ENCODE assay signal across 14 mouse cellular contexts in the genomic region with DNA sequence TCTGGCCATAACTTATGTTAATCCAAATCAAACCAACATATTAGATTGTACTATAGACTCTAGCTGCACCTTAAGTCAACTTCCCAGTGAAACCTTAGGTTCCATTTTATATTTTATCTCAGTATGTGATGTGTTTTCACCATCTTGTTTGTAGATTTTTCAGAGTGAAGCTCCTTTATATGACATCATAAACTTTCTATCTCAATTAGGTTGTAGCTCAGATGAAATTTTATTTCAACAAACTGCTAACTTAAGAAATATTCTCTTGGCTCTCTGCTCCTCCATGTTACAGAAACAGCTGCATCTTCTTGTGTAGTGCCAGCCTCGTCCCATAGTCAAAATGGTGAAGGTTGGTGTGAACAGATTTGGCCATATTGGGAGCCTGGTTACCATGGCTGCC.
DNase-seq lines count a peak whose midpoint lies in the region; ATAC-seq lines count a peak whose summit lies in the region.
"Had no signal": no experiment of that assay in that cellular context is flagged by ENCODE, and none has a peak within 500 bp of the region (broad histone marks: within the 10 kb centered on the region; RNA-seq: fewer than 3 reads in every experiment).

No protein-coding gene starts in this region.

- DNase-seq in embryonic facial prominence, embryonic 11.5 days (ENCODE audit: low spot score): peak; percentile 41
- DNase-seq in embryonic facial prominence, embryonic 10.5 days (ENCODE audit: low spot score): no peak
- DNase-seq in neural tube, embryonic 11.5 days (ENCODE audit: low spot score): peak; percentile 26
- no peak for DNase-seq in neural tube, embryonic 10.5 days (ENCODE audit: extremely low spot score, low spot score)
- DNase-seq in c-Kit-positive CD71-positive TER-119-negative erythroid progenitor cells, embryonic 14.5 days (ENCODE audit: low read depth): peak; percentile 21
- peak; percentile 41 for DNase-seq in splenic B cell, adult 2 months (ENCODE audit: low read depth, low spot score)
- no peak for DNase-seq in layer of hippocampus, adult 8-10 months (ENCODE audit: low spot score in 2 of 2)
- DNase-seq in spleen, adult 12 weeks (ENCODE audit: low spot score): no peak
- DNase-seq: layer of hippocampus, adult 9-11 months had no signal

- no peak overlapping the region for H3K4me3 ChIP-seq in embryonic facial prominence, embryonic 11.5 days (ENCODE audit: low read depth, low read length)
- no peak overlapping the region for H3K4me3 ChIP-seq in embryonic facial prominence, embryonic 10.5 days
- H3K4me3 ChIP-seq in neural tube, embryonic 11.5 days (ENCODE audit: low read depth, low read length): no peak overlapping the region
- H3K4me3 ChIP-seq: embryonic facial prominence, embryonic 12.5 days; heart, embryonic 13.5 days; midbrain, embryonic 10.5 days; stomach, embryonic 15.5 days had no signal

- no peaks in the 10 kb centered on the region for H3K27me3 ChIP-seq in embryonic facial prominence, embryonic 11.5 days (ENCODE audit: control insufficient read depth, insufficient read depth, low read length)
- H3K27me3 ChIP-seq in embryonic facial prominence, embryonic 10.5 days (replicated peaks; ENCODE audit: low read depth, poor library complexity, severe bottlenecking): no peaks in the 10 kb centered on the region
- H3K27me3 ChIP-seq in neural tube, embryonic 11.5 days (ENCODE audit: control insufficient read depth, insufficient read depth, low read length): no peaks in the 10 kb centered on the region
- H3K27me3 ChIP-seq in splenic B cell, adult 2 months (ENCODE audit: control insufficient read depth, insufficient read depth, low read length, poor library complexity, severe bottlenecking): no peaks in the 10 kb centered on the region
- H3K27me3 ChIP-seq: embryonic facial prominence, embryonic 12.5 days; heart, embryonic 13.5 days; stomach, embryonic 15.5 days had no signal

- no peak for ATAC-seq in embryonic facial prominence, embryonic 11.5 days (replicated peaks; ENCODE audit: insufficient number of reproducible peaks, low FRiP score, low TSS enrichment, low read depth)
- no peak for ATAC-seq in neural tube, embryonic 11.5 days (ENCODE audit: insufficient read depth, low FRiP score, low TSS enrichment)

- no peaks in the 10 kb centered on the region for H3K36me3 ChIP-seq in embryonic facial prominence, embryonic 11.5 days (replicated peaks; ENCODE audit: control insufficient read depth, insufficient read depth, low read depth, low read length)
- H3K36me3 ChIP-seq in embryonic facial prominence, embryonic 10.5 days (replicated peaks): no peaks in the 10 kb centered on the region
- no peaks in the 10 kb centered on the region for H3K36me3 ChIP-seq in neural tube, embryonic 11.5 days (ENCODE audit: control insufficient read depth, insufficient read depth, low read length)
- H3K36me3 ChIP-seq in splenic B cell, adult 2 months (ENCODE audit: control insufficient read depth, insufficient read depth, low read length, poor library complexity, severe bottlenecking): no peaks in the 10 kb centered on the region
- H3K36me3 ChIP-seq: embryonic facial prominence, embryonic 12.5 days; heart, embryonic 13.5 days; midbrain, embryonic 10.5 days; stomach, embryonic 15.5 days had no signal

- no peak overlapping the region for H3K27ac ChIP-seq in embryonic facial prominence, embryonic 11.5 days (replicated peaks; ENCODE audit: low read depth, low read length)
- no peak overlapping the region for H3K27ac ChIP-seq in embryonic facial prominence, embryonic 10.5 days (replicated peaks)
- no peak overlapping the region for H3K27ac ChIP-seq in neural tube, embryonic 11.5 days (ENCODE audit: low read depth, low read length)
- H3K27ac ChIP-seq: embryonic facial prominence, embryonic 12.5 days; heart, embryonic 13.5 days; midbrain, embryonic 10.5 days; stomach, embryonic 15.5 days had no signal

- H3K4me1 ChIP-seq in embryonic facial prominence, embryonic 11.5 days (ENCODE audit: control insufficient read depth, insufficient read depth, low read length): no peaks in the 10 kb centered on the region
- no peaks in the 10 kb centered on the region for H3K4me1 ChIP-seq in embryonic facial prominence, embryonic 10.5 days
- H3K4me1 ChIP-seq in neural tube, embryonic 11.5 days (ENCODE audit: control insufficient read depth, insufficient read depth, low read length): no peaks in the 10 kb centered on the region
- H3K4me1 ChIP-seq: embryonic facial prominence, embryonic 12.5 days; heart, embryonic 13.5 days; midbrain, embryonic 10.5 days; stomach, embryonic 15.5 days had no signal

- no peak overlapping the region for H3K9ac ChIP-seq in embryonic facial prominence, embryonic 11.5 days (replicated peaks; ENCODE audit: low read length)
- H3K9ac ChIP-seq in neural tube, embryonic 11.5 days (ENCODE audit: low read length): no peak overlapping the region
- H3K9ac ChIP-seq: embryonic facial prominence, embryonic 12.5 days; heart, embryonic 13.5 days; stomach, embryonic 15.5 days had no signal

- no peaks in the 10 kb centered on the region for H3K9me3 ChIP-seq in embryonic facial prominence, embryonic 11.5 days (replicated peaks; ENCODE audit: control insufficient read depth, low read length)
- H3K9me3 ChIP-seq in embryonic facial prominence, embryonic 10.5 days: no peaks in the 10 kb centered on the region
- no peaks in the 10 kb centered on the region for H3K9me3 ChIP-seq in neural tube, embryonic 11.5 days (ENCODE audit: control insufficient read depth, low read length)
- H3K9me3 ChIP-seq: embryonic facial prominence, embryonic 12.5 days; heart, embryonic 13.5 days; midbrain, embryonic 10.5 days; stomach, embryonic 15.5 days had no signal

- WGBS in embryonic facial prominence, embryonic 11.5 days: 59% methylated on average over 1 of the region's 1 CpGs
- WGBS in embryonic facial prominence, embryonic 10.5 days: 75% methylated on average over 1 of the region's 1 CpGs
- 74% methylated on average over 1 of the region's 1 CpGs for WGBS in neural tube, embryonic 11.5 days

- H3K4me2 ChIP-seq in embryonic facial prominence, embryonic 11.5 days (ENCODE audit: low read depth, low read length): no peak overlapping the region
- no peak overlapping the region for H3K4me2 ChIP-seq in neural tube, embryonic 11.5 days (ENCODE audit: low read depth)
- H3K4me2 ChIP-seq: embryonic facial prominence, embryonic 12.5 days; heart, embryonic 13.5 days; liver, embryonic 11.5 days; stomach, embryonic 15.5 days had no signal

Comparison
In these comparisons a context has a peak if more than half of its experiments do, and no peak if none do; other contexts are left out.
1. DNase-seq: peak in embryonic facial prominence, embryonic 11.5 days (single experiment), neural tube, embryonic 11.5 days (single experiment), c-Kit-positive CD71-positive TER-119-negative erythroid progenitor cells, embryonic 14.5 days (single experiment) and splenic B cell, adult 2 months (single experiment); none in embryonic facial prominence, embryonic 10.5 days (single experiment), neural tube, embryonic 10.5 days (single experiment), layer of hippocampus, adult 8-10 months (0 of 2) and spleen, adult 12 weeks (single experiment).